Mouse (Mus musculus) fat pad, adult 2 months (tissue): ENCODE measurements around the gene Elp4.

ENCODE experiments used
- DNase-seq: peaks from one replicate; pipeline ENCODE4 v3.0.0-alpha.2; 2011; ENCODE audit warnings: low read depth, low spot score; ENCODE audit errors: extremely low read depth

Elp4 gene

GRCm38 (mm10) chr2:105672596-105672960 lies 231.8 kb downstream of the Elp4 start:
- DNase-seq, result no peak

DNA sequence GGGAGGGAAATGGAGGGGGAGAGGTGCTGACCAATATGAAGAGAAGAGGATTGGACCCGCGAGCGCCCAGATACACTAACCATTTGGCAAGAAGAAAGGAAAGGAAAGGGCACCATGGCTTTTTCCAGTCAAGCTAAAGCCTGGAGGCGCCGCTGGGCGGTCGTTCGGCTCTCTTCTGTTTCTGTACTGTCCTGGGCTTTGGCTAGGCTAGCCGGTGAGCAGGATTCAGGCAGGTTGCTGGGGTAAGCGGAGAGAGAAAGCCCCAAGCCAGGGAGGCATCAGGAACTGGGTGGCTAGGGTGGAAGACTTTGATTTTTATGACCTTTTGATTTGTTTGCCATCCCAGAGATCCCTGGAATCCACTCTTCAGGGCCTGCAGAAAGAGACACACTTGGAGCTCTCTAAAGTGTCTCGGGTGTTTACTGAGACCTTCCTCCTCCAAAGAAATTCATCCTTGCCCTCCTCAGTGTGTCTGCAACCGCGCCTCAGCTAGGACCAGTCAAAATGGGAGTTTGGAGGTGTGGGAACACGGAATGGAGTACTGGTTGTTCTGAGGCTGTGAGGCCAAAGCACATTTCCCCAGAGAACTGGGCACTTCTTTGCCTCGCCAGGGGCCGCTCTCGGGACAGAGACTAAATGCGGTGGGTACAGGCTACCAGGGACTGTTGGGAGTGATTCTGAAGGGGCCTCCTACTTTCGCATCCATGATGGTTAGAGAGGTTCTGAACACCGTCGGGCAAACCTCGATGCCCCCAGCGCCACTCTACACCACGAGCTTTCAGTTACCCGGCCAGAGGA lies 232.4 kb downstream of the Elp4 start:
- DNase-seq, result no peak

DNA sequence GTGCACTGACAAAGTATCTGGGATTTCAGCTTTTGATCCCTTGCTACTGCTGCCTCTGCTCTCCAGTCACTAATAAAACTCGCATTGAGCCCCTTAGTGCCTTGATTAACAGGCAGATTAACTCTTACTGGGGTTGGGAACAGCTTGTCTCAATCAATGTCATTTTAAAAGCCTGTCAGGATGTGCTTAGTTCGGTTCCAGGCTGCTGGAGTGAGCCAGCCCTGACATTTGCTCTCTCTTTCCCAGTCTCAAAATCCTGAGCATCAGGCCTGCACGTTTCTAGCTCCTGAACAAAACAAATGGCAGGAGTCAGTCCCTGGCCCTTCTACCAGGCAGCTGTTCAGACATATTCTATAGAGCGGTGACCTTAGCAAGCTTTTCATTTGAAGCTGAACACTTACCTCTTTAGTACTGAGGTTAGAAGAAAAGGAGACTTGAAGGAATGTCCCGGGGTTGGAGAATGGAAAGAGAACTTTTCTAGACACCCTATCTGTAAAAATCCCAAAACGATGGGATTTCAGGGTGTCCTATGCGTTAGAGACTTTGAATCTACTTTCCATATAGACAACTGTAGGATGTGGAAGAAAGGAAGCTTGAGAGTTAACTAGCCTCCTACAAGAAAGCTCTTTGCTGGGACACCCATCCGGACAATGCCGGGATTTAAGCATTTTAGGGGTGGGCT lies 233.1 kb downstream of the Elp4 start:
- no peak for DNase-seq

GRCm38 (mm10) chr2:105670731-105671095 lies 233.7 kb downstream of the Elp4 start:
- no peak for DNase-seq

DNA sequence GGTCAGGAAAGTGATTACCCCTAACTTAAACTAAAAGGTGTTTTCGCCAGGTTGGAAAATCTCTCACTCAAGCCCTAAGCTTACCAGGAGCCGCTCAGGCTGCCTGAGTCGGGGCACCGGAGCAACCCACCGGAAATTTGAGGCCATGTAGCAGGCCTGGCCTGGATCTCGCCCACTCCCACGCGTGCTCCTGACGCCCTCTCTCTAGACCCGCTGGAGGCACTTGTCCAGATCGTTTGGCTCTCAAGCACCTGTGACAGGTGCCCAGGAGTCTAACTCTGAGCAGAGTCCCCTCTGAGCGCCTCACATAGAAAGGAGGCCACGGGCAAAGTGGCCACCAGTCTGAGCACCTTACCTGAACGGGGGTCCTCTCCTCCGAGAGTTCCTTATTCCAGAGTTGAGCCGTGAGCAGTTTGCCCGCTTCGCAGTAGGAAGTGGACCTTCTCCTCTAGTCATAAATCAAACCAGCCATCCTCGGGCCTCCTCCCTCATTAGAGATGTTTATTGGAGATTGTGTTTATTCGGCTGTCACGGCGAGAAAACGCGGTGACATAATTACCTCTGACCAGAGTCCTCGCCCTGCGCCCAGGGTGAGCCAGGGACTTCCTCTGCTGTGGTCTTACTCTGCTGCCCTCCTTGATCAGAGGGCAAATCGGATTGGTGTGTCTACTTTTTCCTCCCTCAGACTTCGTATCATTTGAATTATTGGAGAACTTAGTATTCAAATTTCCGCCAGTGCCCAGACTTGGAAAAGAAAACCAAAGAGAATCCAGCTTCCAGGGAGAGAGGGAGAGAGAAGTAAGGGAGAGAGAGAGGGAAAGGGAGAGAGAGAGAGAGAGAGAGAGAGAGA lies 234.3 kb downstream of the Elp4 start:
- DNase-seq, result no peak

GRCm38 (mm10) chr2:105669371-105669861 lies 234.9 kb downstream of the Elp4 start:
- DNase-seq, result no peak

DNA sequence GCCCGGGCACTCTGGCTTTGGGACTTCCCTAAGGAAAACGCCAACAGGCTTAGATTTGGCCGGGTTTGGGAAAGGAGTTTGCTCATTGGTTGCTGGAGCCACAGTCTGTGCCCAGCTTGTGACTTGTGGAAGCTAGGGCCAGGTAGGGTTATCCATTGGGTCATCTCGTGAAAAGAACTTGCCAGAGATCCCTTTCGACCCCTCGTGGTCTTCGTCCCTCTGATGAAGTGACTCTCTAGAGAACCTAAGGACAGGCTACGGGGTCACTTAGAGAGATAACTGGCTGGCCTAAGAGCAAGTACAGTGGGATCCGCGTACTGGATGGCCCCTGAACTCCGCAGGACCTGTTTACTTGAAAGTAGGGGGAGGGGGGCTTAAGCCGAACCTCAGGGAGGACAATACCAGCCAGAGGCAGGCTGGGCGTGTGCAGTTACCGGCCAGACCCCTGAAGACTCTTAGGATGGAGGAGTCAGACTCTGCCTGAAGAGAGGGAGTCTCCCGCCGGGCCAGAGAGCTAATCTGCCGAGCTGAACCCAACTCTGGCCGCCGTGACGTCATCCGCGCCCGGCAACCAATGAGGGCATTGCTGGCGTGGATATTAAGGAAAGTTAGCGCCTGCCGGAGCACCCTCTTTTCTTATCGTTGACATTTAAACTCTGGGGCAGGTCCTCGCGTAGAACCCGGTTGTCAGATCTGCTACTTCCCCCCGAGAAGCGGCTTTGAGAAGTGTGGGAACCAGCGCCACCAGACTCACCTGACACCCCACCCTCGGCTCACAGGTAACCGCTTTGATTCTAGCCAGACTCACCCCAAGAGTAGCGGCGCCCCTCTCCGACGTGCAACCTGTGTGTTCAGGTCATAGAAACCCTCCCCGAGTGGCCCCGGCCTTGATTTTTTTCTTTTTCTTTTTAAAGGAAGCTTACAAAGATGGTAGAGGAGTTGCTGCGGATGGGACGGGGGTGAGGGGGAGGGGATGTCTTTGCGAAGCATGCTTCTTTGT lies 235.8 kb downstream of the Elp4 start, which contains the start of gene Pax6:
Gene Pax6, plus strand, starts transcription at position 630 of the 1,000 bp plus-strand sequence.
- DNase-seq, result no peak

DNA sequence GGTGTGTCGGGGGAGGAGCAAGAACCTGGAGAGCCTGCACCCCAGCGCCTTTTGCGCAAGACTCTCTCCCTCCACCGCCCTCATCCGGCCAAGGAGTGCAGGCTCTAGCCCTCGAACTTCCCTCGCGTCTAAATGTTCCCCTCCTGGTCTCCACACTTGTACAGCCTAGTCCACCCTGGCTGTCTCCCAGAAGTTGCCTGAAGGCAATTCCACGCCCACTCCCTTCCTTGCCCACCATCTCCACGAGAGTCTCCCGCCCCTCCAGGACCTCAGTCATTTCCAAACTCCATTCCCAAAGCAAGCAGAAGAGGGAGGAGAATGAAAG lies 236.8 kb downstream of the Elp4 start:
- no peak for DNase-seq

DNA sequence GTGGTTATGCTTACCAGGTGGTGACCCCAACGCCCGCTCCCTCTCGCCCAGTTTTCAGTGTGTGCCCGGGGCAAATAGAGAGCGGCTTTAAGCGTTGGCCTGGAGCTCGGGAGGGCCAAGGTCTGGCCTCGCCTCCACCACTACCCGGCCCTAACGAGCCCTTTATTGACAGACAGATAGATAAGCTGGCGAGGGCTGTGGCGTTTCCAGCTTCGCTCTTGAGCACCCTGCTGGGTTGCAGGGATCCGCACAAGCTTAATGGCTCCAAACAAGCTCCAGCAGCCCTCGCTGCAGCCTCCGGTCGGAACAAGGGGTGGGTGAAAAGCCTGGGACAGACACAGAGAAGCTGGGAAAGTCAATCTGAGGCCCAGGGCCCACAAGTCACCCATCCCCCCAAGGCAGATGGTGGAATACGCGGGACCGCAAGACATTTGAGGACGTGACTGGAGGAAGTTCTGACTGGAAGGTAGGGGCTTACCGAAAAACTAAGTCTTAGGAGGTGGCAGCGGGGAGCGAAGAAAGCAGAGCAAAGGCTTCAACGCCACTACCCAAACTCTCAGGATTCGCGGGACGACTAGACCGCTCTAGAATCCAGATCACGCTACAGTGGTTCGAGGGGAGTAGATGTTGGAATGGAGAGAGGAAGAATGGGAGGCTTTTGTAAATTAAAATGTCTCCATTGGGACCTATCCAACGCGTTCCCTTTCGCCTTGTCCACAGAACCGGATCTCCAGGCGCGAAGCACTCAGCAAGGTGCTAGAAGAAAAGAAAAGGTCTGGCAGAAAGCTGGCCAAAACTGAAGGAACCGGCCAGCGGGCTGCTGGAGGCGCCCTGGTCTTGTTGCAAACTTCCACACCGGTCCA lies 237.4 kb downstream of the Elp4 start:
- no peak for DNase-seq

- DNase-seq, result no peak
These were observed 238.0 kb downstream of the Elp4 start for GRCm38 (mm10) chr2:105666331-105666730.

DNA sequence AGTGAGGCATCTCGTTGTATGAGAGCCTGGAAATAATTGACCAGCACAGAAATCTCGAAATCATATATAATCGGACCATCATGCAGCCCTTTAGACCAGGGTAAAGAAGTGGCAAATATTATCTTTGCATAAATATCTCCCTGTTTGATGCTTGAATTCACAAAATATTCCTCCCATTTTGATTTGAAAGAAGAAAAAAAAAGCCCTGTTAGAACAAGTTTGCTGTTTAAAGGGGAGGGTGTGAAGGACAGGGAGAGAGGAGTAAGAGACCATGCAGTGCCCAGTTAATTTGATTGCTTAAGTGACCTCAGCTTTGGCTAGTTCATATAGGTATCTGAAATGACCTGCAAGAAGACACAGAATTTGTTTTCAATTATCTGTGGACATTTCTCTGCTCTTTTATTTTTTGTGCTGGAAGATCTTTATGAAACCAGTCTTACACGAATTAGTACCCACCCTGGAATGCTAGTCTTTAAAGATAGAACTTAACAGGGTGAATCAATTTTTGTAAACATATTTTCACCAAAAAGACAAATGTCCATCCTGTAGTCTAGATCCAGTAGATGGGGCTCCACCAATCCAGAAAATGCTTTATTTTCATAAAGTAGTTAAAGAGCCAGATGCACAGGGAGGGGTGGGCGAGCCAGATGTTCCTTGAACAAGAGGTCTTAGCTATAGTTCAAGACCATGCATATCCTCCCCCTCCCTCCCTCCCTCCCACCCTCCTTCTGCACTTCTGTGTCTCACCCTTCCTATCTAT lies 238.7 kb downstream of the Elp4 start:
- no peak for DNase-seq

- no peak for DNase-seq
These were observed 239.4 kb downstream of the Elp4 start for GRCm38 (mm10) chr2:105664996-105665395.

DNA sequence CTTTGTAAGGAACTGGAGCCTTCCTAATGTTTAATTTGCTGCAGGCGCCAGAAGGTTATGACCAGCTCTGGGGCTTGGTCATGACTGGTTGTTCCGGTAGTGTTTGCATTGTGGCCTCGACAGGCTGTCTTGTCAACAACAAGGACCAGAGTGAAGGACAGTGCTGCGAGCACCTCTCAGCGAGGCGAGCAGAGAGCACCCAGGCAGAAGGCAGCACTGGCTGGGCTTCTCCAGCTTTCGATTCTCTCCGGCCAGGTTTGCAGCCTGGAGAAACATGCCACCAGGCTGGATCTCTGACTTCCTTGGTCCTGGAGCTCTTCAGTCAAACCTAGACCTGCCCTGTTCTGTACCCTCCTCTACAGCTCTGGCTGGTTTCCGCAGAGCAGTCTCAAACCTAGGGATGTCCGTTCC lies 241.3 kb downstream of the Elp4 start:
- DNase-seq, result no peak

- DNase-seq, result no peak
These were observed 241.8 kb downstream of the Elp4 start for GRCm38 (mm10) chr2:105662606-105663005.

GRCm38 (mm10) chr2:105662121-105662520 lies 242.2 kb downstream of the Elp4 start:
- DNase-seq, result no peak

- no peak for DNase-seq
These were observed 242.7 kb downstream of the Elp4 start for GRCm38 (mm10) chr2:105661623-105662066.

- DNase-seq, result no peak
These were observed 243.3 kb downstream of the Elp4 start for GRCm38 (mm10) chr2:105660874-105661622.
